In the genomic region with DNA sequence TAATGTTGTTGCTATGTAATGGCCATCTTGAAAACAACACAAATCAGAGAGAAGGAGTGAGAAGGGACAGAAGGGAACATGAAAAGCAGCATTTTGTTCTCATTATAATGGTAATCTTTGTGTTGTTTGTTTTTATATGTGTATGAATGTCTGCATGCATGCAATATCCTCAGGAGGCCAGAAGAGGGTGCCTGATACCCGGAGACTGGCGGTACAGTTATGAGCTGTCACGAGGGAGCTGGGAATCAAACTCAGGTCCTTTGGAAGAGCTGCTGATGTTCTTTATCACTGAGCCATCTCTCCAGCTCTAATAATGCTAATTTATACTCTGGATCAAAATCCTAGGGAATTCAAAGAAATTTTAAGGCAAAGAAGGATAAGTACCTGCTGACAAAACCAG, we compare ENCODE assay signal across 19 mouse cellular contexts.
DNase-seq lines count a peak whose midpoint lies in the region; ATAC-seq and TF ChIP-seq lines count a peak whose summit lies in the region.
"Had no signal": no experiment of that assay in that cellular context is flagged by ENCODE, and none has a peak within 500 bp of the region (broad histone marks: within the 10 kb centered on the region; RNA-seq: fewer than 3 reads in every experiment).

No protein-coding gene starts in this region.

- no peak overlapping the region for H3K4me2 ChIP-seq in heart, embryonic 11.5 days
- H3K4me2 ChIP-seq in midbrain, embryonic 11.5 days, result no peak overlapping the region
- H3K4me2 ChIP-seq in midbrain, embryonic 16.5 days (ENCODE audit: low read length), result no peak overlapping the region
- H3K4me2 ChIP-seq: forebrain, embryonic 15.5 days; heart, embryonic 12.5 days; hindbrain, embryonic 15.5 days had no signal

- no peak overlapping the region for H3K9ac ChIP-seq in heart, adult 2 months (ENCODE audit: low read depth, low read length)
- no peak overlapping the region for H3K9ac ChIP-seq in heart, embryonic 11.5 days (ENCODE audit: low read depth, low read length)
- no peak overlapping the region for H3K9ac ChIP-seq in midbrain, embryonic 11.5 days (ENCODE audit: low read length)
- no peak overlapping the region for H3K9ac ChIP-seq in midbrain, embryonic 16.5 days (ENCODE audit: low read depth, low read length)
- H3K9ac ChIP-seq: forebrain, embryonic 15.5 days; heart, embryonic 12.5 days; hindbrain, embryonic 15.5 days had no signal

- H3K9me3 ChIP-seq in heart, embryonic 11.5 days (replicated peaks; ENCODE audit: control insufficient read depth, low read length), result no peaks in the 10 kb centered on the region; the same call in 1 of the 2 replicates
- no peaks in the 10 kb centered on the region for H3K9me3 ChIP-seq in midbrain, embryonic 11.5 days (ENCODE audit: control insufficient read depth, low read length)
- H3K9me3 ChIP-seq in midbrain, embryonic 16.5 days (replicated peaks; ENCODE audit: control insufficient read depth, low read length, poor library complexity, severe bottlenecking), result no peaks in the 10 kb centered on the region
- H3K9me3 ChIP-seq: embryonic facial prominence, embryonic 10.5 days; forebrain, embryonic 15.5 days; heart, embryonic 12.5 days; hindbrain, embryonic 10.5 days; hindbrain, embryonic 15.5 days had no signal

- DNase-seq in heart, adult 2 months, result no peak
- DNase-seq in midbrain, embryonic 11.5 days (ENCODE audit: low spot score, missing footprints), result peak; percentile 1
- peak; percentile 55 for DNase-seq in R1 (ENCODE audit: low read depth, low spot score)
- DNase-seq in spleen, postnatal 10 days (ENCODE audit: low spot score in 2 of 2), result no peak
- DNase-seq in kidney, adult 18-20 months, result no peak
- DNase-seq: adrenal gland, adult 8-10 months; adrenal gland, postnatal 36 days; cerebellum, adult 2 months; cerebellum, postnatal 10 days; gastrocnemius, postnatal 10 days; heart, adult 18-20 months had no signal

- no peak for TF ChIP-seq EP300 in heart, adult 2 months (IDR thresholded peaks at IDR 0.05; ENCODE audit: insufficient read depth, low read depth, low read length)

- no peak overlapping the region for H3K4me3 ChIP-seq in heart, adult 2 months
- H3K4me3 ChIP-seq in heart, embryonic 11.5 days (ENCODE audit: low read depth, low read length), result no peak overlapping the region
- H3K4me3 ChIP-seq in midbrain, embryonic 11.5 days (ENCODE audit: low read depth, low read length), result no peak overlapping the region
- no peak overlapping the region for H3K4me3 ChIP-seq in midbrain, embryonic 16.5 days (ENCODE audit: low read depth, low read length)
- H3K4me3 ChIP-seq: embryonic facial prominence, embryonic 10.5 days; forebrain, embryonic 15.5 days; heart, embryonic 12.5 days; hindbrain, embryonic 10.5 days; hindbrain, embryonic 15.5 days had no signal

- no peaks in the 10 kb centered on the region for H3K4me1 ChIP-seq in heart, adult 2 months (ENCODE audit: control insufficient read depth, insufficient read depth, low read length)
- no peaks in the 10 kb centered on the region for H3K4me1 ChIP-seq in heart, embryonic 11.5 days (ENCODE audit: control insufficient read depth, insufficient read depth, low read length)
- no peaks in the 10 kb centered on the region for H3K4me1 ChIP-seq in midbrain, embryonic 11.5 days (ENCODE audit: control insufficient read depth, insufficient read depth, low read length)
- no peaks in the 10 kb centered on the region for H3K4me1 ChIP-seq in midbrain, embryonic 16.5 days (ENCODE audit: control insufficient read depth, insufficient read depth, low read length)
- H3K4me1 ChIP-seq: embryonic facial prominence, embryonic 10.5 days; forebrain, embryonic 15.5 days; heart, embryonic 12.5 days; hindbrain, embryonic 10.5 days; hindbrain, embryonic 15.5 days had no signal

- intact Hi-C loops in heart, adult 2 months (cut with DNase I), result no loop called here

- H3K36me3 ChIP-seq in heart, adult 2 months (ENCODE audit: control insufficient read depth, insufficient read depth, low read length), result no peaks in the 10 kb centered on the region
- no peaks in the 10 kb centered on the region for H3K36me3 ChIP-seq in heart, embryonic 11.5 days (ENCODE audit: control insufficient read depth, insufficient read depth, low read length)
- no peaks in the 10 kb centered on the region for H3K36me3 ChIP-seq in midbrain, embryonic 11.5 days (ENCODE audit: control insufficient read depth, insufficient read depth, low read length)
- no peaks in the 10 kb centered on the region for H3K36me3 ChIP-seq in midbrain, embryonic 16.5 days (ENCODE audit: control insufficient read depth, insufficient read depth, low read length)
- H3K36me3 ChIP-seq: embryonic facial prominence, embryonic 10.5 days; forebrain, embryonic 15.5 days; heart, embryonic 12.5 days; hindbrain, embryonic 10.5 days; hindbrain, embryonic 15.5 days had no signal

- no peak overlapping the region for H3K27ac ChIP-seq in heart, adult 2 months
- H3K27ac ChIP-seq in heart, embryonic 11.5 days (ENCODE audit: low read depth, low read length), result no peak overlapping the region
- no peak overlapping the region for H3K27ac ChIP-seq in midbrain, embryonic 11.5 days (ENCODE audit: low read depth, low read length)
- H3K27ac ChIP-seq in midbrain, embryonic 16.5 days (ENCODE audit: low read length), result no peak overlapping the region
- H3K27ac ChIP-seq: embryonic facial prominence, embryonic 10.5 days; forebrain, embryonic 15.5 days; hindbrain, embryonic 10.5 days; hindbrain, embryonic 15.5 days had no signal

- no peaks in the 10 kb centered on the region for H3K79me2 ChIP-seq in heart, adult 2 months (replicated peaks; ENCODE audit: control insufficient read depth, insufficient read depth, low read length)

- peak; percentile 30 for TF ChIP-seq CTCF in heart, adult 2 months (IDR thresholded peaks at IDR 0.05)

- WGBS in heart, adult 2 months, result 90% methylated on average over 3 of the region's 3 CpGs
- 75% methylated on average over 3 of the region's 3 CpGs for WGBS in heart, embryonic 11.5 days (ENCODE audit: insufficient replicate concordance)
- WGBS in midbrain, embryonic 11.5 days, result 91% methylated on average over 3 of the region's 3 CpGs
- WGBS in midbrain, embryonic 16.5 days, result 96% methylated on average over 3 of the region's 3 CpGs

- no peak for TF ChIP-seq POLR2A in heart, adult 2 months (IDR thresholded peaks at IDR 0.05; ENCODE audit: insufficient read depth, low read depth, low read length)

- no peaks in the 10 kb centered on the region for H3K27me3 ChIP-seq in heart, adult 2 months (ENCODE audit: control insufficient read depth, insufficient read depth, low read length)
- no peaks in the 10 kb centered on the region for H3K27me3 ChIP-seq in heart, embryonic 11.5 days (ENCODE audit: control insufficient read depth, insufficient read depth, low read length)
- H3K27me3 ChIP-seq in midbrain, embryonic 11.5 days (ENCODE audit: control insufficient read depth, insufficient read depth, low read length), result no peaks in the 10 kb centered on the region
- no peaks in the 10 kb centered on the region; the same call in 1 of the 2 replicates for H3K27me3 ChIP-seq in midbrain, embryonic 16.5 days (ENCODE audit: control insufficient read depth, insufficient read depth, low read depth, low read length)
- H3K27me3 ChIP-seq: forebrain, embryonic 15.5 days; heart, embryonic 12.5 days; hindbrain, embryonic 15.5 days had no signal

- no peak for ATAC-seq in heart, embryonic 11.5 days (replicated peaks; ENCODE audit: insufficient number of reproducible peaks, low FRiP score, low TSS enrichment)
- no peak for ATAC-seq in midbrain, embryonic 11.5 days (ENCODE audit: low FRiP score)
- no peak for ATAC-seq in midbrain, embryonic 16.5 days
- ATAC-seq: forebrain, embryonic 15.5 days; inflammation-experienced regulatory T-cells, adult 6 months had no signal

Comparison
In these comparisons a context has a peak if more than half of its experiments do, and no peak if none do; other contexts are left out.
1. DNase-seq: peak in midbrain, embryonic 11.5 days (single experiment) and R1 (single experiment); none in heart, adult 2 months (0 of 2), spleen, postnatal 10 days (0 of 2) and kidney, adult 18-20 months (single experiment).